Mouse (Mus musculus) thymus, adult 2 months (tissue): ENCODE measurements around the gene Gm20388. TPM values are rescaled to one million over a fixed set of nuclear protein-coding genes. Genes with fewer than 3 reads are reported as not detected.

Source experiments
- DNase-seq: peaks from one replicate; pipeline ENCODE4 v3.0.0; 2021
- H3K27ac ChIP-seq: fragments of 200-500 bp; 2 replicates; pipeline ENCODE4 v1.5.1; 2012; ENCODE audit warnings: low read length, control low read depth; ENCODE audit not compliant: control insufficient read depth, insufficient read depth
- H3K27me3 ChIP-seq: fragments of 200-500 bp; 2 replicates; pipeline ENCODE4 v1.6.1; 2012; ENCODE audit warnings: mild to moderate bottlenecking, low read length, moderate library complexity, mixed read lengths; ENCODE audit not compliant: control insufficient read depth, insufficient read depth
- H3K36me3 ChIP-seq: fragments of 200-500 bp; 2 replicates; pipeline ENCODE4 v1.6.1; 2012; ENCODE audit warnings: mild to moderate bottlenecking, low read length, moderate library complexity; ENCODE audit not compliant: control insufficient read depth, insufficient read depth
- H3K4me1 ChIP-seq: fragments of 200-500 bp; replicated peaks from 2 replicates; pipeline ENCODE4 v1.6.1; 2012; ENCODE audit warnings: low read length; ENCODE audit not compliant: control insufficient read depth, insufficient read depth
- H3K4me3 ChIP-seq: fragments of 200-500 bp; 2 replicates; pipeline ENCODE4 v1.5.1; 2012; ENCODE audit warnings: mild to moderate bottlenecking, low read length, control low read depth, moderate library complexity; ENCODE audit not compliant: control insufficient read depth, insufficient read depth
- CTCF ChIP-seq: fragments of 200-500 bp; IDR thresholded peaks from 2 replicates; pipeline ENCODE4 v1.5.1; 2012; ENCODE audit warnings: mild to moderate bottlenecking, control low read depth, low read length, moderate library complexity, borderline replicate concordance; ENCODE audit not compliant: control insufficient read depth, poor library complexity, insufficient read depth; ENCODE audit errors: extremely low read depth
- POLR2A ChIP-seq: fragments of 200-500 bp; IDR thresholded peaks from 2 replicates; pipeline ENCODE4 v1.6.1; 2012; ENCODE audit warnings: mild to moderate bottlenecking, low read length, control low read depth, moderate library complexity; ENCODE audit not compliant: control insufficient read depth, poor library complexity, insufficient read depth; ENCODE audit errors: extremely low read depth
- WGBS: fragments of 180-500 bp; shearing (Covaris S2); methylation state at CpG from one replicate; pipeline ENCODE4 v1.1.7; 2018; 5-methylcytosine and 5-hydroxymethylcytosine counted together
- polyA plus RNA-seq: library from polyadenylated mRNA; depleted of rRNA; stranded (reverse); fragments of >200 nt; gene quantifications from 2 replicates; pipeline ENCODE4 v1.2.3, GENCODE M21; 2012

Gene Gm20388
- polyA plus RNA-seq, 1 experiment = 103 TPM

DNA sequence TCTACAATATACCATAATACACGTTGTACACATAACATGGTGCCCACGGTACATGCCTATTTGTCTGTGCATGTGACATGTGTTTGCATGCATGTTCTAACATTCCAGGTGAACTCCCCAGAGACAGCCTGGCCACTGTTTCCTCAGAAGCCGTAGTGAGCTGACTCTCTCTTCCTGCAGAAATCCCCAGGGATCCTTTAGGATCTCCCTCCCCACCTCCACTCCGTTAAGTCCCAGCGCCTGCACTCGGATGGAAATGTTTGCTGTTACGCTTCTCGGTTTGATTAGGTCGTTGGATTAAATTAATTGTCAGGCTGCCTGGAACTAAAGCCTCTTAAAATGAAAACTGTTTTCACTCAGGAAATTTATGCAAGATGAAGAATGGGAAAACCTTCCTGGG is 4352.4 kb downstream of the Gm20388 start:
- DNase-seq = no peak
- TF ChIP-seq CTCF = no peak
- TF ChIP-seq POLR2A = no peak
- no peak overlapping the region for H3K27ac ChIP-seq
- H3K4me1 ChIP-seq = peaks cover 62% of the 10 kb centered on the region
- H3K36me3 ChIP-seq = no peaks in the 10 kb centered on the region
- 91% methylated on average over 9 of the region's 9 CpGs for WGBS
- H3K27me3 ChIP-seq = no peaks in the 10 kb centered on the region
- H3K4me3 ChIP-seq = no peak overlapping the region

DNA sequence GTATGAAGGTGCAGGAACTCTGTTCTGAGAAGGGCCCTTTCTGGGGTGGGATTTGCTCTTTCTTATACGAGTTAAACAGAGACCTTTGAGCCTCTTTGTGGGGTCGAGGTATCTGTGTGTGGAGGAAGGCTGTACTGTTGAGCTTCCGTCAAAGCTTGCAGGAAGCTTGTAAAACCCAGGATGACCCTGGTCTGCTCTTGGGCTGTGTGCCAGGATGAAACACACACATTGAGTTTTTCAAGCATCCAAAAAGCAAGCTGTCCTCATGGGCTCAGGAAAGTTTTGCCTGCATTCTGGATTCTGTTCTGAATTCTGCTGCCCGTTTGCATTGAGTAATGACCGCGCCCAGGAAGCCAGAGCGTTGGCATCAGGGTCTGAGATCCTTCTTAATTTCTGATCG is 4353.4 kb downstream of the Gm20388 start:
- TF ChIP-seq CTCF = no peak
- no peak for TF ChIP-seq POLR2A
- H3K4me3 ChIP-seq = no peak overlapping the region
- H3K36me3 ChIP-seq = no peaks in the 10 kb centered on the region
- no peak overlapping the region for H3K27ac ChIP-seq
- DNase-seq = no peak
- WGBS = 73% methylated on average over 8 of the region's 8 CpGs
- H3K4me1 ChIP-seq = peaks cover 57% of the 10 kb centered on the region
- no peaks in the 10 kb centered on the region for H3K27me3 ChIP-seq

DNA sequence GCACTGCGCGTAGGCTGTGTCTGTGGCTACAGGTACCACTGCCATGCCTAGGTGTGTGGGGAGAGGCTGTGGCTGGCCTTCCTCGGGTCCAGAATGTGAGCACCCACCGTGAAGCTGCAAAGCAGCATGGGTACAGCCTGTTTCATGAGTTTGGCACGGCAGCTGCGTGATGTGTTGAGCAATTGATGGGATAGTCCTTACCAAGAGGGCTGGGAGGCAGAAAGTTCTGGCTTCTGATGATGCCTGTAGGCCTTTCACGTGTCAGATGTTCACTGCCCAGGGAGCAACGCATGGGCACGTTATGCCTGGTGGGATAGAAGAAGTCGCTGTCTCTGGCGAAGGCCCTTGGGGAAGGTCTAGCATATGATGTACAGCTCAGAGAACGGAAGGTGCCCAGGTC is 4354.0 kb downstream of the Gm20388 start:
- 94% methylated on average over 12 of the region's 12 CpGs for WGBS
- no peak for DNase-seq
- Histone ChIP-seq H3K4me1 (peaks cover 55% of the 10 kb centered on the region), H3K36me3 (no peaks in the 10 kb centered on the region), H3K27me3 (no peaks in the 10 kb centered on the region), H3K4me3 (no peak overlapping the region), H3K27ac (no peak overlapping the region)
- TF ChIP-seq CTCF (no peak), POLR2A (no peak)

DNA sequence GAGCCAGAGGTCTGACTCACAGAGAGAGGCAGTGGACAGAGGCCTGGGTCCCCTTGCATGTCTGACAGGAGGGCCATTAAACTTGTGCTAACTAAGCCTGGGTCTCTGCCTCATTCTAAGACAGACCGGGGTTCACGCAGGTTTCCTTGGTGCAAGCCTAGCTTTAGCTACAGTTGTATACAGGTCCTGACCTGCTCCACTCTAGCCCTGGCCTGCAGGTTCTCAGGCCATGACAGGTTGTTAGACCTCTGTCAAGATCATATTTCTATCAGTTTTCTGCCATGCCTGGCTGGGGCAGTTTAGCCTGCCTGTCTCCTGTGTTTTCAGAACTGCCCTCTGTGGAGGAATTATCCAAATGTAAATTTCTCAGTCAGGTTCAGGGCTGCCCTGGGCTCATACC is 4354.5 kb downstream of the Gm20388 start:
- WGBS = 97% methylated on average over 2 of the region's 2 CpGs
- no peak for DNase-seq
- no peak for TF ChIP-seq CTCF
- no peak for TF ChIP-seq POLR2A
- peaks cover 51% of the 10 kb centered on the region for H3K4me1 ChIP-seq
- no peaks in the 10 kb centered on the region for H3K27me3 ChIP-seq
- H3K27ac ChIP-seq = no peak overlapping the region
- H3K4me3 ChIP-seq = no peak overlapping the region
- H3K36me3 ChIP-seq = no peaks in the 10 kb centered on the region

DNA sequence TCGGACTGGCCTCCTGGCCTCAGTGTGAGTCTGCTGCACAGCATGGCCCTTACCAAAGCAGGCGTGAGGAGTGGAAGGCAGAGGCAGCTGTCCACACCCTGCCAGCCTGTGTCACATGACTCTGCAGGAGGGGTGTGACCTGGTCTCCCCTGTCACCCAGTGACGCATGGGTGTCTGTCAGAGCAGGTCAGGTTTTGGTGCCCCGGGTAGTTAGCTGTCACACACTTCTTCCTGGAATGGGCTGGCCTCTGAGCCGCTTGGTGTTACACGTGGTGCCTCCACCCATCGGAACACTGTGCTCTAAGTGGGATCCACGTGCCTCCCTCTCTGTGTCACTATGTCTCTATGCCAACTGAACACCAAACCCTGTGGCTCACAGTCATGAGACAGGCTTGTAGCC is 4355.2 kb downstream of the Gm20388 start:
- TF ChIP-seq POLR2A = no peak
- no peak for TF ChIP-seq CTCF

DNA sequence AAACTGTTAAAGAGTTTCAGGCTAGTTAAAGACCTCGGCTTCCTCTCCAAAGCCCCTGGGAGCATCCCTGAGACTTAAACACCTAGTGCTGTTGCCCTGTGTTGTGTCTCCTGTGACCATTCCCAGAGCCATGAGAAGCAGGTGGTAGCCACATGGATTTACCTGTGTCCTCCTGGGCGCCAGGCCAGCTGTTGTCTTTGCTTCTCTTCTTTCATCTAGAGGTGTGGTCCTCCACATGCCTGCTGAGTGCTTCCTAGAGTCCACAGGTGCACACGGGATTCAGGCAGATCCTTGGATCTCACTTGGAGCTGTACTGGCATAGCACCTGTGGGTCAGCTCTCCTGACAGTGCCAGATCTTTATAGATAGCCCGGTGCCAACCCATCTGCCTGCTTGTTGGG is 4356.6 kb downstream of the Gm20388 start:
- no peak for TF ChIP-seq CTCF
- TF ChIP-seq POLR2A = no peak
- H3K27me3 ChIP-seq = no peaks in the 10 kb centered on the region
- H3K4me3 ChIP-seq = no peak overlapping the region
- peaks cover 52% of the 10 kb centered on the region for H3K4me1 ChIP-seq
- H3K36me3 ChIP-seq = no peaks in the 10 kb centered on the region
- DNase-seq = no peak
- H3K27ac ChIP-seq = no peak overlapping the region
- 81% methylated on average over 4 of the region's 4 CpGs for WGBS

More for the DNA sequence above, 4355.2 kb downstream of the Gm20388 start:
- Histone ChIP-seq H3K4me1 (peaks cover 48% of the 10 kb centered on the region), H3K27ac (no peak overlapping the region), H3K27me3 (no peaks in the 10 kb centered on the region), H3K36me3 (no peaks in the 10 kb centered on the region), H3K4me3 (no peak overlapping the region)
- no peak for DNase-seq
- 56% methylated on average over 8 of the region's 8 CpGs for WGBS

DNA sequence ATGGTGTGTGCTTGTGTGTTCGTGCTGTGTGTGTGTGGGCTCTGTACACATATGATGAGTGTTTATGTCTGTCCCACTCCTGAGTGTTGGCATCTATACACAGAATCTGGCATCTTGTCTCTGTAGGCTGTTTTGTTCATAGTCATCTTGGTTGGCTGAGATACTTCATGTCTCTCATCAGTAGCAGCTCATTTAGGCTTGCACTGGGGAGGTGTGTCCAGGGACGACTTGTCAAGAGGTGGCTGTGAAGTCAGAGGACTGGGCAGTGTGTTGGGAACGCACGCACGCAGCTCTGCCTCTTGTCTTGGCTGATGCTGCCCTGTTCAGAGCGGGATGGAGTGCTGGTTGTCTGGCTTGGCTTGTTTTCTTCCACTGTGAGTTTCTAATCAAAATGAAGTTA is 4359.9 kb downstream of the Gm20388 start:
- no peak for TF ChIP-seq CTCF
- TF ChIP-seq POLR2A = no peak
- no peaks in the 10 kb centered on the region for H3K27me3 ChIP-seq
- peaks cover 69% of the 10 kb centered on the region for H3K4me1 ChIP-seq
- H3K27ac ChIP-seq = no peak overlapping the region
- no peak overlapping the region for H3K4me3 ChIP-seq
- WGBS = 93% methylated on average over 6 of the region's 6 CpGs
- DNase-seq = no peak
- H3K36me3 ChIP-seq = no peaks in the 10 kb centered on the region
